In genomic region chr7:112760293-112760692, GRCm38 (mm10) we compare ENCODE assay signal across 11 mouse cellular contexts.
A peak's percentile ranks its signal among the peaks of the same experiment; 100 is the strongest.
DNase-seq lines count a peak whose midpoint lies in the region; ATAC-seq lines count a peak whose summit lies in the region.
"Had no signal": no experiment of that assay in that cellular context is flagged by ENCODE, and none has a peak within 500 bp of the region (broad histone marks: within the 10 kb centered on the region; RNA-seq: fewer than 3 reads in every experiment).

No protein-coding gene starts in this region.

- H3K9ac ChIP-seq in heart, embryonic 13.5 days = peak overlapping the region; percentile 73; the same call in 1 of the 2 replicates
- H3K9ac ChIP-seq in neural tube, embryonic 11.5 days (ENCODE audit: low read length) = no peak overlapping the region
- H3K9ac ChIP-seq in hindbrain, embryonic 14.5 days = no peak overlapping the region
- H3K9ac ChIP-seq in stomach, embryonic 15.5 days = no peak overlapping the region

- H3K27ac ChIP-seq in heart, embryonic 13.5 days (replicated peaks) = peak overlapping the region; percentile 91
- H3K27ac ChIP-seq in neural tube, embryonic 11.5 days (ENCODE audit: low read depth, low read length) = peak overlapping the region; percentile 9; the same call in 1 of the 2 replicates
- H3K27ac ChIP-seq in hindbrain, embryonic 14.5 days = 0 out of 2 replicates have a peak overlapping the region, but pooled peaks have one; percentile 44
- H3K27ac ChIP-seq in stomach, embryonic 15.5 days = peak overlapping the region; percentile 45; the same call in 1 of the 2 replicates

- peaks cover 6% of the 10 kb centered on the region; the same call in 1 of the 2 replicates for H3K36me3 ChIP-seq in heart, embryonic 13.5 days
- H3K36me3 ChIP-seq in neural tube, embryonic 11.5 days (ENCODE audit: control insufficient read depth, insufficient read depth, low read length) = no peaks in the 10 kb centered on the region
- H3K36me3 ChIP-seq in hindbrain, embryonic 14.5 days (replicated peaks; ENCODE audit: control insufficient read depth, insufficient read depth) = no peaks in the 10 kb centered on the region
- no peaks in the 10 kb centered on the region for H3K36me3 ChIP-seq in stomach, embryonic 15.5 days

- no peak overlapping the region for H3K4me2 ChIP-seq in heart, embryonic 13.5 days
- H3K4me2 ChIP-seq in neural tube, embryonic 11.5 days (ENCODE audit: low read depth) = no peak overlapping the region
- H3K4me2 ChIP-seq in hindbrain, embryonic 14.5 days (replicated peaks) = no peak overlapping the region
- no peak overlapping the region for H3K4me2 ChIP-seq in stomach, embryonic 15.5 days

- H3K9me3 ChIP-seq in heart, embryonic 13.5 days = no peaks in the 10 kb centered on the region
- no peaks in the 10 kb centered on the region for H3K9me3 ChIP-seq in neural tube, embryonic 11.5 days (ENCODE audit: control insufficient read depth, low read length)
- H3K9me3 ChIP-seq in hindbrain, embryonic 14.5 days (ENCODE audit: control insufficient read depth, low read length) = no peaks in the 10 kb centered on the region
- no peaks in the 10 kb centered on the region for H3K9me3 ChIP-seq in stomach, embryonic 15.5 days

- no peak for ATAC-seq in heart, embryonic 13.5 days (ENCODE audit: extremely low read depth, insufficient number of reproducible peaks, low FRiP score, low TSS enrichment)
- ATAC-seq in neural tube, embryonic 11.5 days (ENCODE audit: insufficient read depth, low FRiP score, low TSS enrichment) = no peak
- no peak for ATAC-seq in hindbrain, embryonic 14.5 days (ENCODE audit: low FRiP score)
- no peak for ATAC-seq in stomach, embryonic 15.5 days (ENCODE audit: insufficient read depth, low FRiP score, low read depth)
- ATAC-seq in frontal cortex, adult (ENCODE audit: low TSS enrichment) = no peak
- ATAC-seq: CD4-positive, CD25-positive, alpha-beta regulatory T cell, adult 4 months had no signal

- no peak overlapping the region for H3K4me3 ChIP-seq in heart, embryonic 13.5 days
- no peak overlapping the region for H3K4me3 ChIP-seq in neural tube, embryonic 11.5 days (ENCODE audit: low read depth, low read length)
- H3K4me3 ChIP-seq in hindbrain, embryonic 14.5 days (replicated peaks; ENCODE audit: low read length) = no peak overlapping the region
- H3K4me3 ChIP-seq in stomach, embryonic 15.5 days (replicated peaks) = no peak overlapping the region

- DNase-seq in heart, postnatal 4 days = no peak
- DNase-seq in neural tube, embryonic 11.5 days (ENCODE audit: low spot score) = no peak
- DNase-seq in neural tube, embryonic 10.5 days (ENCODE audit: extremely low spot score, low spot score) = no peak
- no peak for DNase-seq in hindbrain, embryonic 14.5 days (ENCODE audit: low spot score)
- DNase-seq in cerebellum, adult 18-20 months = no peak
- DNase-seq: cerebellum, adult 9-11 months; right cerebral cortex, postnatal 4 days had no signal

- H3K4me1 ChIP-seq in heart, embryonic 13.5 days = peaks cover 100% of the 10 kb centered on the region
- peaks cover 32% of the 10 kb centered on the region for H3K4me1 ChIP-seq in neural tube, embryonic 11.5 days (ENCODE audit: control insufficient read depth, insufficient read depth, low read length)
- peaks cover 36% of the 10 kb centered on the region for H3K4me1 ChIP-seq in hindbrain, embryonic 14.5 days (replicated peaks; ENCODE audit: control insufficient read depth, insufficient read depth, low read length)
- H3K4me1 ChIP-seq in stomach, embryonic 15.5 days = peaks cover 24% of the 10 kb centered on the region

- WGBS in heart, embryonic 13.5 days = 62% methylated on average over 3 of the region's 3 CpGs
- WGBS in neural tube, embryonic 11.5 days = 53% methylated on average over 3 of the region's 3 CpGs
- 64% methylated on average over 3 of the region's 3 CpGs for WGBS in hindbrain, embryonic 14.5 days
- 75% methylated on average over 3 of the region's 3 CpGs for WGBS in stomach, embryonic 15.5 days

- no peaks in the 10 kb centered on the region for H3K27me3 ChIP-seq in heart, embryonic 13.5 days (replicated peaks)
- no peaks in the 10 kb centered on the region for H3K27me3 ChIP-seq in neural tube, embryonic 11.5 days (ENCODE audit: control insufficient read depth, insufficient read depth, low read length)
- no peaks in the 10 kb centered on the region for H3K27me3 ChIP-seq in hindbrain, embryonic 14.5 days (ENCODE audit: control insufficient read depth, insufficient read depth, low read length)
- H3K27me3 ChIP-seq in stomach, embryonic 15.5 days (replicated peaks) = no peaks in the 10 kb centered on the region

Comparison
In these comparisons a context has a peak if more than half of its experiments do, and no peak if none do; other contexts are left out.
1. H3K27ac ChIP-seq: peak in every context shown above with its lines; median percentile 91 in heart, embryonic 13.5 days; 45 in stomach, embryonic 15.5 days; 44 in hindbrain, embryonic 14.5 days; 9 in neural tube, embryonic 11.5 days.